Mouse (Mus musculus): ENCODE data around the gene Fli1. TPM values are rescaled to one million over a fixed set of nuclear protein-coding genes. Genes with fewer than 3 reads are reported as not detected.

Gene Fli1
- not detected for polyA plus RNA-seq (2012; fragmentation: generic; extraction: Trizol)

GRCm38 (mm10) chr9:32542212-32543039 is at the start of gene Fli1:
Gene Fli1 (minus strand): TSS chr9:32542861.
- TF ChIP-seq POLR2A (IDR thresholded peaks at IDR 0.05; ENCODE audit: insufficient read length, low read depth) = no peak
- no peak for TF ChIP-seq MYOG (IDR thresholded peaks at IDR 0.05; ENCODE audit: control insufficient read depth in 1 of 3, insufficient read depth in 1 of 3, insufficient read length in 2 of 3, low read depth in 2 of 3)
- no peak for TF ChIP-seq E2F4 (IDR thresholded peaks at IDR 0.05; ENCODE audit: insufficient read depth)
- no peak for TF ChIP-seq POLR2AphosphoS2 (IDR thresholded peaks at IDR 0.05; ENCODE audit: insufficient read length, low read depth)
- TF ChIP-seq MYOD1 (IDR thresholded peaks at IDR 0.05; ENCODE audit: control insufficient read depth in 1 of 3, insufficient read length in 2 of 3, low read depth in 2 of 3) = no peak
- TF ChIP-seq CEBPB (IDR thresholded peaks at IDR 0.05; ENCODE audit: insufficient read depth, poor library complexity, severe bottlenecking) = no peak
- no peak for TF ChIP-seq SRF (IDR thresholded peaks at IDR 0.05; ENCODE audit: control insufficient read depth, insufficient read length, low read depth)
- no peak for TF ChIP-seq USF1 (IDR thresholded peaks at IDR 0.05; ENCODE audit: low read depth)
- TF ChIP-seq REST (IDR thresholded peaks at IDR 0.05; ENCODE audit: insufficient read depth, insufficient read length) = no peak
- TF ChIP-seq MAX (IDR thresholded peaks at IDR 0.05; ENCODE audit: low read depth) = no peak
- no peak for TF ChIP-seq TCF3 (IDR thresholded peaks at IDR 0.05; ENCODE audit: insufficient read length, low read depth)
- TF ChIP-seq TCF12 (IDR thresholded peaks at IDR 0.05; ENCODE audit: insufficient read depth, poor library complexity, severe bottlenecking) = no peak
- H3K4me3 ChIP-seq = no peak within 1 kb of the TSS
- no peak within 1 kb of the TSS for H3K4me2 ChIP-seq (ENCODE audit: low read depth)
- H3K79me2 ChIP-seq (ENCODE audit: control insufficient read depth, insufficient read depth) = no peaks in the 10 kb centered on the region
- no peak within 1 kb of the TSS for H3ac ChIP-seq (ENCODE audit: control insufficient read depth, insufficient read length)
- H3K27me3 ChIP-seq (ENCODE audit: control insufficient read depth, insufficient read depth, insufficient read length) = peaks cover 86% of the 10 kb centered on the region
- H3K36me3 ChIP-seq (ENCODE audit: control insufficient read depth, insufficient read depth) = no peaks in the 10 kb centered on the region

DNA sequence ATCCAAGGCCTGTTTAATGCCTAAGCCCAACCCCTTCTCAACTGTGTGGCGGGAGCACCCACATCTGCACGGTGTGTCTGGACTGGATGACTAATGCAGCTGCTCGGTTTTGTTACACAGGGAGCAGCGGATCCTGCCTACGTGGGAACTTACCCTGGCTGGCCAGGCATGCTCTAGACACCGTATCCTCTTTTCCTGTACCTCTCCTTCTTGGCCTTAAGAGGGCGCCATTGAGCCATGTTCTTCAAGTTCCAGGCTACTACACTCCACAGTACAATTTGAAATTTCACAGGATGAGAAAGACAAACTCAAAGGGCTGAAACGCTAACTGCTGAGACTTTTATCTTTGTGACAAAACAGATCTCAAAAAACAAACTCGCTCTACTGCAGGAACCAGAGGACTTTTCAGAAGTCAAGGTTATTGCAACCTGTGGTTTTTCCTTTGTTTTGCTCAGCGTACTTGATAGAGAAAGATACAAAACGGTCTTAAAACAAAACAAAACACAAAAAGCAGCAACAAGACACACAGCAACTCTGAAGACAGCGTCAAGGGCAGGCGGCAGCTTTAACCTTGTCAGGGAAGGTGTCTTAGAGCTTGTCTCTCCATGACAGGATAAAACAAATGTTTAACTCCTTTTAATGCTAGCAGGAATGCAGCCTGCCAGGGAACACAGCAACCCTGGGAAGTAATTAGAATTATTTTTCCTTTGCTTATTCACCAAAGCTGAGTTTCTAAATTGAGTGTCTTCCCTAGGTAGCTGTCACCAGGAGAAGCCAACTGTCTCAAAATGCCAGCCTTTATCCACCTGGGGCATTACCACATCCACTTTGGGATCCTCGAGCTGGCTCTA is 49.3 kb upstream of the Fli1 start:
- Histone ChIP-seq H3K4me3 (no peak overlapping the region), H3K79me2 (ENCODE audit: control insufficient read depth, insufficient read depth) (no peaks in the 10 kb centered on the region)

DNA sequence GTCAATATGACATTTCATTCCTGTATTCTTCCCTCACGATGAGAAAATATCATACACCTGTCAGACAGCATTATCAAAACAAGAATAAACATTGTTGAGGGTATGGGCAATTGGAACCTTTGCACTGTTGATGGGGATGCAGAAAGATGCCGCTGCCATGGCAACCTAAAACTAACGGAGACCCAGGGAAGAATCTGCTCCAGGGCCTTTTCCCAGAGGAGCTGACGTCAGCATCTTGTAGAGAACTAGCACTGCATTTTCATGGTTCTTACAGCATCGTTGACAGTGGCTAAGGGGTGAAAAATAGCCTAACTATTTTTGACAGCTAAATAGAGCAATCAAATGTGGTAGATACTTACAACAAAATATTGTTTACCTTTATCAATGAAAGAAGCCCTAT is 47.9 kb upstream of the Fli1 start:
- Histone ChIP-seq H3K4me3 (no peak overlapping the region), H3K4me2 (ENCODE audit: low read depth) (no peak overlapping the region), H3K27me3 (ENCODE audit: control insufficient read depth, insufficient read depth, insufficient read length) (no peaks in the 10 kb centered on the region), H3K36me3 (ENCODE audit: control insufficient read depth, insufficient read depth) (no peaks in the 10 kb centered on the region), H3K79me2 (ENCODE audit: control insufficient read depth, insufficient read depth) (no peaks in the 10 kb centered on the region), H3ac (ENCODE audit: control insufficient read depth, insufficient read length) (no peak overlapping the region)
- no peak for TF ChIP-seq E2F4 (IDR thresholded peaks at IDR 0.05; ENCODE audit: insufficient read depth)
- TF ChIP-seq POLR2A (IDR thresholded peaks at IDR 0.05; ENCODE audit: insufficient read length, low read depth) = no peak
- TF ChIP-seq MYOD1 (IDR thresholded peaks at IDR 0.05; ENCODE audit: control insufficient read depth in 1 of 3, insufficient read length in 2 of 3, low read depth in 2 of 3) = no peak
- no peak for TF ChIP-seq CEBPB (IDR thresholded peaks at IDR 0.05; ENCODE audit: insufficient read depth, poor library complexity, severe bottlenecking)
- TF ChIP-seq REST (IDR thresholded peaks at IDR 0.05; ENCODE audit: insufficient read depth, insufficient read length) = no peak
- no peak for TF ChIP-seq TCF12 (IDR thresholded peaks at IDR 0.05; ENCODE audit: insufficient read depth, poor library complexity, severe bottlenecking)
- no peak for TF ChIP-seq MYOG (IDR thresholded peaks at IDR 0.05; ENCODE audit: control insufficient read depth in 1 of 3, insufficient read depth in 1 of 3, insufficient read length in 2 of 3, low read depth in 2 of 3)
- TF ChIP-seq MAX (IDR thresholded peaks at IDR 0.05; ENCODE audit: low read depth) = no peak

More for the DNA sequence above, 49.3 kb upstream of the Fli1 start:
- no peaks in the 10 kb centered on the region for H3K36me3 ChIP-seq (ENCODE audit: control insufficient read depth, insufficient read depth)
- no peaks in the 10 kb centered on the region for H3K27me3 ChIP-seq (ENCODE audit: control insufficient read depth, insufficient read depth, insufficient read length)
- TF ChIP-seq TCF12 (IDR thresholded peaks at IDR 0.05; ENCODE audit: insufficient read depth, poor library complexity, severe bottlenecking) (no peak), SRF (IDR thresholded peaks at IDR 0.05; ENCODE audit: control insufficient read depth, insufficient read length, low read depth) (no peak), MYOD1 (IDR thresholded peaks at IDR 0.05; ENCODE audit: control insufficient read depth in 1 of 3, insufficient read length in 2 of 3, low read depth in 2 of 3) (peak in 2 of 3 experiments; percentile 70 to 77)
- H3ac ChIP-seq (ENCODE audit: control insufficient read depth, insufficient read length) = no peak overlapping the region
- H3K4me2 ChIP-seq (ENCODE audit: low read depth) = peak overlapping the region; percentile 72

DNA sequence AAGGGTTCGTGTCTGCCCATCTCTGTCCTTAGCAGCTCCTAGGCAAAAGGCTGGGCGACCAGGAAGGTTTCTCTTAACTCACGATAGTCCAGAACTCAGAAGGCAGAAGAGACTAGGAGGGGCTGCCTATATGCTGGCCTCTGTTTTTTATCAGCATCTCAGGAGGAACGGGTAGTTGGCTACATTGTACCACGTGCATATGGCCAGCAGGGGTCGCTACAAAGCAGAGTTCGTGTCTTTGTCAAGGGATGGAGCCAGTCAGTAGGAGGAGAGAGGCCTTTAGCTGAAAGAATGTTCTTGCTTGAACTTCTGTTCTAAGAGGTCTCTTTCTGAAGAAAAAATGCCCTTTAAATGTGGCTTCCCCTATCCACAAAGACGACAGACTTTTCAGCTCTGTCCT is 47.2 kb upstream of the Fli1 start:
- Histone ChIP-seq H3K4me3 (no peak overlapping the region), H3K79me2 (ENCODE audit: control insufficient read depth, insufficient read depth) (no peaks in the 10 kb centered on the region), H3K36me3 (ENCODE audit: control insufficient read depth, insufficient read depth) (no peaks in the 10 kb centered on the region), H3K27me3 (ENCODE audit: control insufficient read depth, insufficient read depth, insufficient read length) (no peaks in the 10 kb centered on the region), H3ac (ENCODE audit: control insufficient read depth, insufficient read length) (no peak overlapping the region), H3K4me2 (ENCODE audit: low read depth) (no peak overlapping the region)
- TF ChIP-seq POLR2A (IDR thresholded peaks at IDR 0.05; ENCODE audit: insufficient read length, low read depth) (no peak), MYOG (IDR thresholded peaks at IDR 0.05; ENCODE audit: control insufficient read depth in 1 of 3, insufficient read depth in 1 of 3, insufficient read length in 2 of 3, low read depth in 2 of 3) (no peak), USF1 (IDR thresholded peaks at IDR 0.05; ENCODE audit: low read depth) (no peak), TCF3 (IDR thresholded peaks at IDR 0.05; ENCODE audit: insufficient read length, low read depth) (no peak), CEBPB (IDR thresholded peaks at IDR 0.05; ENCODE audit: insufficient read depth, poor library complexity, severe bottlenecking) (no peak)

All from myocyte (in vitro differentiated cells).